Mouse (Mus musculus) spleen, postnatal 14 days (tissue): Measurements from ENCODE around the gene Nts.
"Not testable (repeated sequence)": the region's sequence is repeated elsewhere in the genome, so short reads cannot be mapped to it uniquely, and the experiment has no call there.

Source experiments
- DNase-seq, 2 experiments: peaks; one replicate each; pipeline ENCODE4 v3.0.0; 2021 to 2022; ENCODE audit warnings: low spot score in 2 of 2

Nts gene

DNA sequence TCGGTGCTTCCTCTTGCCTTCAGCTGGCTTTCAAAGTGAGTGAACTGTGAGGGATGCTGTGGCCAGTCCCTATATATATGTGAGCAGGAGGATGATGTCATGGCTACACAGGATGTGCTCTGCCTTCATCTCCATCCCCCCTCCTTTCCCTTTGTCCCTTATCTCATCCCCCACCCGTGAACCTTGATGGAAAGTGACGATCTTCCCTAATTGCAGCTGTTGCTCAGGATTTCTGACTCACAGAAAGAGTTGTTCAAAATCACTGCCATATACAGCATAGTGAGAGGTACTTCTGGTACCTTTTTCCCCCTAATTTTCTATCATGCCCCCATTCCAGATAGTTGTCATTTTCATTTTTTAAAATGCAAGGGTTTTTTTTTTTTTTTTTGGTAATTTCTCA, at the start of gene Nts:
Gene Nts, minus strand, starts transcription at position 101 of the 400 bp plus-strand sequence.
- no peak for DNase-seq

DNA sequence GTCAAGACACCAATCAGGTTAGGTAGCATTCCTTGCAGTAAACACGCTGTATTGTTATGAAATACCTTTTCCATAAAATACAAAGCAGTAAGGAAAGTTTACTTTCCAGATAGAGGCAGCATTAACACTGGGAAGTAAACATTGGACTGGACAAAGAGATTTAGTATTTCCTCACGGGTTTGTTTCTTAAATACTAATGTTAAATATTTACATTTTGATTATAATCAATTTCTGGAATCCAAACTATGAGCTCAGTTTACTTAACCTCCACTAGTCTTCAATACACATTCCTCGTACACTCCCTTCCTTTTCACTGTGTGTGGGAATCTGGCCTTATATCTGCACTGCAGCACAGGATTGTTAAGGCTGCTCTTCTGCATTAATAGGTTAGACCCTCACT, 37.6 kb upstream of the Nts start:
- no peak for DNase-seq

DNA sequence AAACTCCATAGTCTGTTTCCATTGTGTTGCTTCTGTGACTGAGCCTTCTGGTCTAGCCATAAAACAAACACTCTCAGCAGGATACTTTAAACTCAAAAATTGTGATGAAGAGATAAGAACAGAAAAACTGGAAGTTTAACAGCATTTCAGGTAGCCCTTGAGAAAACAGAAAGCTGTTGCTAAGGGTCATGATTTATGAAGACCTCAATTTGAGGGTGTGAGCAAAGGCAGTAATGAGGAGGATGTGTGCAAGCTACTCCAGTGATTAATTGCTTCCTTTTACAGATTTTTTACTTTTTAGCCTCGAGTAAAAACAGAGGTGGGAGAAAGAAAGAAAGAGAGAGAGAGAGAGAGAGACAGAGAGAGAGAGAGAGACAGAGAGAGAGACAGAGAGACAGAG, 23.9 kb upstream of the Nts start:
- no peak for DNase-seq

DNA sequence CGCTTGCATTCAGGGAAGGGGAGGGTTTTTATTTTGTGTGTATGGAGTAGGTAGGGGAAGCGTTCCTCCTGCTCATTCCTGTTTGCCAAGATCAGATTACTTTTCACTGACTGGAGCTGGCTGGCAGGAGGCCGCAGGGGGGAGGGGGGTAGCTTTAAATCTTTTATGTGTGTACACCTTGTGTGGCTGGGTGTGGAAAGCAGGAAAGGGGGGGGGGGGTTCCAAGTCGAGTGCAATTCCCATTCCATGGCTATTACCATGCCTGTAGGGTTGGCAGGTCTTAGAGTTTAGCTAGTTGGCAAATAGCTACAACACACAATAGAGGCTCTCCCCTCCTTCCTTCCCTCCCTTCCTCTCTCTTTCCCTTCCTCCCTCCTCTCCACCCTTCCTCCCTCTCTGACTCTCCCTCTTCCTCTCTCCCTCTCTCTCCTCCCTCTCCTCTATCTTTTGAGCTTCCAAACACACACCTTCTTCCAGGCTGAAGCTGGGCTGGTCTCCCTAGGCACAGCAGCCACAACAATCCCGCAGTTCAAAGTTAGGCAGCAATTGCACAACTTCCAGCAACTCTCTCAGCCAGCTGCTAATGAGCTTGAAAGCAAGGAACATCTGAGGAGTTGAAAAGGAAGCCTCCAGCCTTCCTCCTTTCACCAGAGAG, 21.6 kb upstream of the Nts start, which contains the start of gene Rassf9:
Gene Rassf9, plus strand, starts transcription at position 416 of the 655 bp plus-strand sequence.
- no peak for DNase-seq

DNA sequence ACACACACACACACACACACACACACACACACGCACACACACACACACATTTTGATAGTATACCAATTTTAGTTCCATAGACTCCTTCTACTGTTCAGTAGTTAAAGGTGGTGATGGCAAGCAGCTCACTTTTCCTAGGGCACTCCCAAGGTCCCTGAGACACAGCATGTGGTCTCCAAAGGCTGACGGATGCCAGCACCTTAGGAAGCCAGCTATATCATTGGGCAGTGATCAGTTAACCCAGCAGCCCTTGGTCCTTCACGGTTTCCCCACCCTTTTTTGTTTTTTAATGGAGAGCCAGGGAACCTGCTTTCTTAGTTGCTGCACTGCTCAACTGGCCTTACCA, 21.1 kb upstream of the Nts start:
- DNase-seq = no peak

DNA sequence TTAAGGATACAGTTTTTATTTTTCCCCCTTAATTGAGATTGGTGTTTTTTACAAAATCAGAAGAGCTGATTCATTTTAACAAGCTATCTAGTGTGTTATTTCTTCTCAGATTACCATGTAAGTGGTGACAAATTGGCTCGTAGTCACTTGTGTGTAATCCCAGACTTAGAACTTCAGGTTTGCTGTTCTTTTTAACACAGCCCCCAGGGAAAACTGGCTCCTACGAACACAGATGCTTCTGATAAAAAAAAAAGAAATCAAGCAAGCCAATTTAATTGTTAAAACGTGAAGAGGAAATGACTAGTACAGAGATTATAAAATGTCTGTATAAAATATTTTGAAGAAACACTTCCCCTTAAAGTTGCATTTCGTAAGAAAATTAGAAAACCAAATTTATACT, 17.1 kb upstream of the Nts start:
- DNase-seq = no peak

GRCm38 (mm10) chr10:102498754-102499153, 8.5 kb upstream of the Nts start:
- no peak for DNase-seq

GRCm38 (mm10) chr10:102491792-102492191, 1.5 kb upstream of the Nts start:
- DNase-seq = no peak

DNA sequence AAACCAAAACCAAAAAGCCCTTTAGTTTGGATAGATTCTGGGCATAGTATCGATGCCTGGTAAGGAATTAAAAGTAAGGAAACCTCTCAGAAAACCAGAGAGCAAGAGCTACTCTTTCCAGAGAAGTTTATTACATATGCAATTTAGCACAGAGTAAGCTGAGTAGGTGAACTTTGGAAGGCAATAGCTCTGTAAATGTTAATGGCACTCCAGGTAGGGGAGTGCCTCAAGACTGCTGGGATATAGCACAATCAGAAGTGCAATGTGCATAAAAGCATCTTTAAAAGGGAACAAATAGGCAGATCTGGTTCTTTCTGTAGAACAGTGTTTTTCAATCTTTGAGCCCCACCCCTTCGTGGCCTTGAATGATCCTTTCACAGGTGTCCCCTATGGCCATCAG, 20.9 kb downstream of the Nts start:
- no peak for DNase-seq

GRCm38 (mm10) chr10:102451756-102452155, 38.5 kb downstream of the Nts start:
- no peak for DNase-seq

- DNase-seq = no peak
These were observed 40.8 kb downstream of the Nts start for GRCm38 (mm10) chr10:102449449-102449848.

- DNase-seq = no peak
These were observed 45.3 kb downstream of the Nts start for GRCm38 (mm10) chr10:102444912-102445556.

DNA sequence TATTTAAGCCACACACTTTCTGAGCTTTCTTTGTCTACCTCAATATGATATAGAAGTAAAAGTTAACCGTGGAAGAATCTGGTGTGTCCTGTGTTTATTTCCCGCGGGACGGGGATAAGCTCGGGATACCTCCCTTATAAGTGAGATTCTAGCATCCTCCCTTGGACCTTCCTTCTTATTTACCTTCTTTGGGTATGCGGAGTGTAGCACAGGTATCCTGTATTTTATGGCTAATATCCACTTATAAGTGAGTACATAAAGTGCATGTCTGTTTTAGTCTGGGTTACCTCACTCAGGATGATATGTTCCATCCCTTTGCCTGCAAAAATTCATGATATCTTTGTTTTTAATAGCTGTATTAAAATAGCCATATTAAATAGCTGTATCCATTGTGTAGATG, 54.8 kb downstream of the Nts start:
- not testable (repeated sequence) for DNase-seq

DNA sequence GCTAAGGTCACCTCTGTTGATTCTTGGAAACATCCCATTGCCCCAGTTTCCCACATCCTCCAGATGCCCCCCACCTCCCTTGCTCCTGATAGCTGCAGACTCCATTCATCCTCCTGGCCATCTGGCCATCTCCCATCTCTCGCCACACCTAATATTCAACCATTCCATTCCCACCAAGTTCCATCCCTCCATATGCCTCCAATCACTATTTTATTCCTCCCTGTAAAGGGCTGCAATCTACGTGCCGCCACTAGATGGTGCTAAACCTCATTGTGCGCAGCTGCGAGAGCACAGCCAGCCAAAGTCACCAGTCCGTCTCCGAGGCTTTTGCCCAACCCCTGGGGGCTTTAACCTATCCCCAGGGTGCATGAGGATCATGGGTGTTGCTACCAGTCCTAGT, 55.2 kb downstream of the Nts start:
- not testable (repeated sequence) for DNase-seq
